Mouse (Mus musculus) embryonic fibroblast, embryonic 13.5 days (primary cell): ENCODE results near the gene Syne4.

Experiments
- CTCF ChIP-seq: IDR thresholded peaks from 2 replicates; pipeline ENCODE4 v1.5.1; 2011; ENCODE audit warnings: mild to moderate bottlenecking, control low read depth, low read length, moderate library complexity, borderline replicate concordance; ENCODE audit not compliant: insufficient read depth
- POLR2A ChIP-seq: IDR thresholded peaks from 2 replicates; pipeline ENCODE4 v1.6.1; 2011; ENCODE audit warnings: low read depth, mild to moderate bottlenecking, control low read depth, low read length, moderate library complexity

DNA sequence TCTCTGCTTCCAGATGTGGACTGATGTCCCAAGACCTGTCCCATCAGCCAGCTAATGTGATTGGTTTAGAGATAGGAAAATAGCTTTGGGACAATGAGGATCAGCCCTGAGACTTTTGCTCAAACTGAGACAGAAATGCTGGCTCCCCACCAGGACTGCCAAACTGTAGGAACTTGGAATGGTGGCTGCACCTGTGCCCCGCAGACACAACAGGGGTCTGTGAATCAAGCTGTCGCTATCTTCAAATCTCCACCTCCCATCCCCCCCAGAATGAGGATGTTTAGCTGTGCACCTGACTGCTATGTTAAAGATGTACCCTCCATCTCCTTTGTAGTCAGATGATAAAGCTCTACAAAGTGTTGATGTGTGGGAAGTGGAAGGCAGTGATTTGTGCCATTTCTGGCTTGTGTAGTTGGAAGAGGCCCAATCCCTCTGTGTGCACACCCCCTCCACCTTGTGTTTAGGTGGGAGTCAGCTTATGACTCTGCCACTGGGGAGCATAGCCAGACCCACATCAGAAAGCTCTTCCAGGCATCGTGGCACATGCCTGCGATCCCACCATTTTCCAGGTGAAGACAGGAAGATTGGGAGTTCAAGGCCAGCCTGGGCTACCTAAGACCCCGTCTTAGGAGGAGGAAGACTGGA, 9.8 kb downstream of the Syne4 start:
- TF ChIP-seq POLR2A, result no peak
- no peak for TF ChIP-seq CTCF
